Mouse (Mus musculus): ENCODE results near the gene Smarcd1. TPM values are rescaled to one million over a fixed set of nuclear protein-coding genes. Genes with fewer than 3 reads are reported as not detected.
"Not testable (repeated sequence)": the region's sequence is repeated elsewhere in the genome, so short reads cannot be mapped to it uniquely, and the experiment has no call there.

The Smarcd1 gene
- total RNA-seq, 1 experiment from 2014 or later: 27.9 TPM

GRCm38 (mm10) chr15:99679008-99679407 is 22.9 kb upstream of the Smarcd1 start:
- ATAC-seq (replicated peaks; ENCODE audit: low read depth, poor library complexity, severe bottlenecking): no peak

- no peak for ATAC-seq (replicated peaks; ENCODE audit: low read depth, poor library complexity, severe bottlenecking)
Observed at GRCm38 (mm10) chr15:99682880-99683279, 19.0 kb upstream of the Smarcd1 start.

- no peak for ATAC-seq (replicated peaks; ENCODE audit: low read depth, poor library complexity, severe bottlenecking)
Observed at GRCm38 (mm10) chr15:99684156-99684555, 17.8 kb upstream of the Smarcd1 start.

- peak; percentile 81 for ATAC-seq (replicated peaks; ENCODE audit: low read depth, poor library complexity, severe bottlenecking)
Observed at GRCm38 (mm10) chr15:99688712-99689111, 13.2 kb upstream of the Smarcd1 start.

- no peak for ATAC-seq (replicated peaks; ENCODE audit: low read depth, poor library complexity, severe bottlenecking)
Observed at GRCm38 (mm10) chr15:99690924-99691323, 11.0 kb upstream of the Smarcd1 start.

GRCm38 (mm10) chr15:99691976-99692375 is 10.0 kb upstream of the Smarcd1 start:
- ATAC-seq (replicated peaks; ENCODE audit: low read depth, poor library complexity, severe bottlenecking): no peak

- ATAC-seq (replicated peaks; ENCODE audit: low read depth, poor library complexity, severe bottlenecking): no peak
Observed at GRCm38 (mm10) chr15:99697309-99697708, 4.6 kb upstream of the Smarcd1 start.

GRCm38 (mm10) chr15:99698533-99699085 is 3.3 kb upstream of the Smarcd1 start:
- no peak for ATAC-seq (replicated peaks; ENCODE audit: low read depth, poor library complexity, severe bottlenecking)

- no peak for ATAC-seq (replicated peaks; ENCODE audit: low read depth, poor library complexity, severe bottlenecking)
Observed at GRCm38 (mm10) chr15:99699715-99700114, 2.2 kb upstream of the Smarcd1 start.

- ATAC-seq (replicated peaks; ENCODE audit: low read depth, poor library complexity, severe bottlenecking): no peak
Observed at GRCm38 (mm10) chr15:99700219-99701106, 1.5 kb upstream of the Smarcd1 start.

- not testable (repeated sequence) for ATAC-seq (replicated peaks; ENCODE audit: low read depth, poor library complexity, severe bottlenecking)
Observed at GRCm38 (mm10) chr15:99701640-99701998, 310 bp upstream of the Smarcd1 start.

GRCm38 (mm10) chr15:99703104-99703503 is 1.2 kb downstream of the Smarcd1 start:
- ATAC-seq (replicated peaks; ENCODE audit: low read depth, poor library complexity, severe bottlenecking): no peak

GRCm38 (mm10) chr15:99703676-99704040 is 1.7 kb downstream of the Smarcd1 start:
- no peak for ATAC-seq (replicated peaks; ENCODE audit: low read depth, poor library complexity, severe bottlenecking)

GRCm38 (mm10) chr15:99704041-99704681 is 2.2 kb downstream of the Smarcd1 start:
- no peak for ATAC-seq (replicated peaks; ENCODE audit: low read depth, poor library complexity, severe bottlenecking)

GRCm38 (mm10) chr15:99704881-99705280 is 3.0 kb downstream of the Smarcd1 start:
- no peak for ATAC-seq (replicated peaks; ENCODE audit: low read depth, poor library complexity, severe bottlenecking)

- peak; percentile 50 for ATAC-seq (replicated peaks; ENCODE audit: low read depth, poor library complexity, severe bottlenecking)
Observed at GRCm38 (mm10) chr15:99705440-99706048, 3.6 kb downstream of the Smarcd1 start, which contains the start of gene Gm17349. Gene Gm17349, minus strand, starts transcription at chr15:99705490.

- no peak for ATAC-seq (replicated peaks; ENCODE audit: low read depth, poor library complexity, severe bottlenecking)
Observed at GRCm38 (mm10) chr15:99708176-99708575, 6.2 kb downstream of the Smarcd1 start.

GRCm38 (mm10) chr15:99710221-99711190 is 8.6 kb downstream of the Smarcd1 start:
- ATAC-seq (replicated peaks; ENCODE audit: low read depth, poor library complexity, severe bottlenecking): no peak

GRCm38 (mm10) chr15:99711491-99711890 is 9.6 kb downstream of the Smarcd1 start:
- no peak for ATAC-seq (replicated peaks; ENCODE audit: low read depth, poor library complexity, severe bottlenecking)

Data from common myeloid progenitor, adult 5-6 weeks (primary cell).